Mouse (Mus musculus) retina, adult 2 months (tissue): ENCODE measurements at regions not wholly inside any gene's neighbourhood (a gene's known extent, or its start where the extent isn't known, plus 50 kb on each side); places are given as distances from the start of the nearest gene placed in this dataset.
A peak's percentile ranks its signal among the peaks of the same experiment; 100 is the strongest.

Experiments used
- DNase-seq: peaks from one replicate; pipeline ENCODE4 v3.0.0-alpha.2; 2012; ENCODE audit warnings: low read depth, low spot score

- DNase-seq, result peak; percentile 28
Measured at GRCm38 (mm10) chr2:66961808-66962519, 177.2 kb upstream of the Scn7a start.

- no peak for DNase-seq
Measured at GRCm38 (mm10) chr2:66941188-66941587, 156.5 kb upstream of the Scn7a start.

- DNase-seq, result no peak
Measured at GRCm38 (mm10) chr2:66898032-66898431, 113.3 kb upstream of the Scn7a start.

GRCm38 (mm10) chr2:66867457-66868216, 82.9 kb upstream of the Scn7a start:
- DNase-seq, result no peak
